Mouse (Mus musculus): ENCODE data around the gene Esrrb. TPM values are rescaled to one million over a fixed set of nuclear protein-coding genes. Genes with fewer than 3 reads are reported as not detected.

The Esrrb gene
- polyA plus RNA-seq, 1 experiment from 2014 or later = 0.13 TPM

- no peak overlapping the region for H3K27ac ChIP-seq (ENCODE audit: low read depth, low read length)
- no peaks in the 10 kb centered on the region for H3K36me3 ChIP-seq (ENCODE audit: control insufficient read depth, insufficient read depth, low read length)
- ATAC-seq (replicated peaks; ENCODE audit: low FRiP score) = no peak
Observed at GRCm38 (mm10) chr12:86349477-86349876, 11.4 kb upstream of the Esrrb start.

GRCm38 (mm10) chr12:86359406-86359805 is 1.5 kb upstream of the Esrrb start:
- Histone ChIP-seq H3K4me3 (ENCODE audit: low read depth, low read length) (no peak overlapping the region), H3K4me2 (ENCODE audit: low read depth, low read length, severe bottlenecking) (no peak overlapping the region), H3K36me3 (ENCODE audit: control insufficient read depth, insufficient read depth, low read length) (no peaks in the 10 kb centered on the region), H3K9me3 (ENCODE audit: control insufficient read depth, low read length) (no peaks in the 10 kb centered on the region), H3K27me3 (ENCODE audit: control insufficient read depth, insufficient read depth, low read length) (no peaks in the 10 kb centered on the region), H3K4me1 (replicated peaks; ENCODE audit: control insufficient read depth, insufficient read depth, low read length) (peaks cover 11% of the 10 kb centered on the region; the same call in 1 of the 2 replicates), H3K9ac (ENCODE audit: low read length) (no peak overlapping the region), H3K27ac (ENCODE audit: low read depth, low read length) (no peak overlapping the region)
- ATAC-seq (replicated peaks; ENCODE audit: low FRiP score) (no peak), DNase-seq (ENCODE audit: low spot score) (no peak)
- WGBS = 75% methylated on average over 6 of the region's 6 CpGs

More at GRCm38 (mm10) chr12:86349477-86349876, 11.4 kb upstream of the Esrrb start:
- Histone ChIP-seq H3K4me1 (replicated peaks; ENCODE audit: control insufficient read depth, insufficient read depth, low read length) (peaks cover 3% of the 10 kb centered on the region; the same call in 1 of the 2 replicates), H3K9ac (ENCODE audit: low read length) (no peak overlapping the region), H3K4me2 (ENCODE audit: low read depth, low read length, severe bottlenecking) (no peak overlapping the region), H3K9me3 (ENCODE audit: control insufficient read depth, low read length) (no peaks in the 10 kb centered on the region), H3K4me3 (ENCODE audit: low read depth, low read length) (no peak overlapping the region), H3K27me3 (ENCODE audit: control insufficient read depth, insufficient read depth, low read length) (no peaks in the 10 kb centered on the region)
- no peak for DNase-seq (ENCODE audit: low spot score)
- 74% methylated on average over 8 of the region's 8 CpGs for WGBS

DNA sequence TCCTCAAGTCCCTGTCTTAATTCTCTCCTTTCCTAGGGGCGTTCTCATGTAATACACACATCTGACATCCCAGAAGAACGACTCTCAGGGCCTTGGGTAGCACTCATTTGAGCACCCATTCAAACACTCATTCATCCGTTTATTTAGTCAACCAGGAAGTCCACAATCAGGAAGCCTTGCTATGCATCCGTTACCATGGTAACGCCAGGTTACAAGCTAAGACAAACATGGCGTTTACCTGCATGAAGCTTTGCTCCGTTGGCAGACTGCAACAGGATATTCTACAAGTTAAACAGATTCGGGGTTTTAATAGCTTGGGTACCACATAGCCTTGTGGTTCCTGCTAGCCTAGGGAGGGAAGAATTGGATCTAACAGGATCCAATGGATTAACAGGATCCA is 1.0 kb upstream of the Esrrb start:
- no peak overlapping the region for H3K27ac ChIP-seq (ENCODE audit: low read depth, low read length)
- DNase-seq (ENCODE audit: low spot score) = no peak
- H3K9me3 ChIP-seq (ENCODE audit: control insufficient read depth, low read length) = no peaks in the 10 kb centered on the region
- H3K4me2 ChIP-seq (ENCODE audit: low read depth, low read length, severe bottlenecking) = no peak overlapping the region
- ATAC-seq (replicated peaks; ENCODE audit: low FRiP score) = no peak
- peaks cover 11% of the 10 kb centered on the region; the same call in 1 of the 2 replicates for H3K4me1 ChIP-seq (replicated peaks; ENCODE audit: control insufficient read depth, insufficient read depth, low read length)
- H3K4me3 ChIP-seq (ENCODE audit: low read depth, low read length) = no peak overlapping the region
- H3K9ac ChIP-seq (ENCODE audit: low read length) = no peak overlapping the region
- no peaks in the 10 kb centered on the region for H3K36me3 ChIP-seq (ENCODE audit: control insufficient read depth, insufficient read depth, low read length)
- 83% methylated on average over 8 of the region's 8 CpGs for WGBS
- no peaks in the 10 kb centered on the region for H3K27me3 ChIP-seq (ENCODE audit: control insufficient read depth, insufficient read depth, low read length)

DNA sequence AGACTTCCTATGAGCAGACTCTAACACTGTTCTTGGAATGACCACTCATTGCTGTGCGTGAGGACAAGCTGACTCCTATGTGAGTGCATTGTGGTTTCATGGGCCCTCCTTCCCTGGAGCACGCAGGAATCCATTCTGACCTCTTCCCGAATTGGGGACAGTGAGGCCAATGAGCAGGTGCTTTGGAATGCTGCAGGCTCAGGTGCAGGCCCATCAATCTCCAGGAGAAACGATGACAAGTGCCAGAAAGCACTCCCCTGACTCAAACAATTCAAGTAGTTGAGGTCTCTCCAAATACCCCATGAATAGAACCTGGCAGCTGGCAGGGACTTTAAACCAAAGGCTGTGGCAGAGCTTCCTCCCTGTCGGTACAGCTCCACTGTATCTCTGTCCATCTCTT is 3.4 kb downstream of the Esrrb start:
- Histone ChIP-seq H3K4me1 (replicated peaks; ENCODE audit: control insufficient read depth, insufficient read depth, low read length) (peaks cover 17% of the 10 kb centered on the region), H3K27ac (ENCODE audit: low read depth, low read length) (no peak overlapping the region), H3K27me3 (ENCODE audit: control insufficient read depth, insufficient read depth, low read length) (peaks cover 2% of the 10 kb centered on the region; the same call in 1 of the 2 replicates), H3K9ac (ENCODE audit: low read length) (no peak overlapping the region), H3K4me2 (ENCODE audit: low read depth, low read length, severe bottlenecking) (no peak overlapping the region), H3K36me3 (ENCODE audit: control insufficient read depth, insufficient read depth, low read length) (no peaks in the 10 kb centered on the region), H3K4me3 (ENCODE audit: low read depth, low read length) (no peak overlapping the region), H3K9me3 (ENCODE audit: control insufficient read depth, low read length) (no peaks in the 10 kb centered on the region)
- 13% methylated on average over 5 of the region's 5 CpGs for WGBS
- ATAC-seq (replicated peaks; ENCODE audit: low FRiP score) = no peak
- DNase-seq (ENCODE audit: low spot score) = no peak

- no peak overlapping the region for H3K27ac ChIP-seq (ENCODE audit: low read depth, low read length)
Observed at GRCm38 (mm10) chr12:86364756-86365155, 3.8 kb downstream of the Esrrb start.

DNA sequence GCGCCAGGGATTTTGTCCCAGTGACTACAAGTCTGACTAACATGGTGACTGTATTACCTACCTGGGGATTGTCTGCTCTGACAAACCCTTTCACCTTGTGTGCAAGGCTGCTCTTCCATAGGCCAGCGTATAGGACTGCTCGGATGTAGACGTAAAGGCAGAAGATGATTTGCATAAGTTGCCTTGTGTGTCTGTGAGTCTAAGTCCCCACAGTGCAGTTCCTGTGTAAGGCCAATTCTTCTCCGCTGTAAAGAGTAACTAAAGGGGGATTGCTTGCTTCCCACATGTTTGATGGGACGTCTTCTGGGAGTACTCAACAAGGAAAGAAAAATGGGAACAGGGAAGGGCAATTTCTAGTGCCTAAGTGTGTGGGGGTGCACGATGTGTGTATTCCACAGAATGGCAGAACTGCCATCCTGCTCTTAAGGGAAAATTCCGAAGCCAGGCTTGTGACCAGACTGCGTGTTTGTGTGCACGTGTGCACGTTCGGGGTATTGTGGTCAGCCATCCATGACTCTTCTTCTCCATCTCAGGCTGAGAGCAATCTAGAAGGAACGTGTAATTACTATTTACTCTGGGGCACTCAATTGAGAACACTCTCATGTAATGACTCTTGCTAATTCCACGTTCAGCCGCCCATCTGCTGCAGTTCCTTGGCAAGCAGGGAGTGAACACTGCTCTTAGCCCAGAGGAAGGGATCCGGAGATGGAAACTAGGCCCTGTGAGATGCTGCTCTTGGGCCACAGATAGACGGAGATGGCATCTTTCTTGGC is 9.9 kb downstream of the Esrrb start:
- no peak overlapping the region for H3K9ac ChIP-seq (ENCODE audit: low read length)
- ATAC-seq (replicated peaks; ENCODE audit: low FRiP score) = no peak
- no peak overlapping the region for H3K27ac ChIP-seq (ENCODE audit: low read depth, low read length)
- H3K27me3 ChIP-seq (ENCODE audit: control insufficient read depth, insufficient read depth, low read length) = peaks cover 2% of the 10 kb centered on the region; the same call in 1 of the 2 replicates
- 88% methylated on average over 17 of the region's 17 CpGs for WGBS
- no peaks in the 10 kb centered on the region for H3K36me3 ChIP-seq (ENCODE audit: control insufficient read depth, insufficient read depth, low read length)
- no peaks in the 10 kb centered on the region for H3K9me3 ChIP-seq (ENCODE audit: control insufficient read depth, low read length)
- H3K4me3 ChIP-seq (ENCODE audit: low read depth, low read length) = no peak overlapping the region
- H3K4me2 ChIP-seq (ENCODE audit: low read depth, low read length, severe bottlenecking) = no peak overlapping the region
- no peaks in the 10 kb centered on the region for H3K4me1 ChIP-seq (replicated peaks; ENCODE audit: control insufficient read depth, insufficient read depth, low read length)
- no peak for DNase-seq (ENCODE audit: low spot score)

More at GRCm38 (mm10) chr12:86364756-86365155, 3.8 kb downstream of the Esrrb start:
- Histone ChIP-seq H3K4me1 (replicated peaks; ENCODE audit: control insufficient read depth, insufficient read depth, low read length) (peaks cover 17% of the 10 kb centered on the region), H3K4me2 (ENCODE audit: low read depth, low read length, severe bottlenecking) (no peak overlapping the region), H3K9ac (ENCODE audit: low read length) (no peak overlapping the region), H3K9me3 (ENCODE audit: control insufficient read depth, low read length) (no peaks in the 10 kb centered on the region), H3K27me3 (ENCODE audit: control insufficient read depth, insufficient read depth, low read length) (peaks cover 2% of the 10 kb centered on the region; the same call in 1 of the 2 replicates), H3K36me3 (ENCODE audit: control insufficient read depth, insufficient read depth, low read length) (no peaks in the 10 kb centered on the region), H3K4me3 (ENCODE audit: low read depth, low read length) (no peak overlapping the region)
- ATAC-seq (replicated peaks; ENCODE audit: low FRiP score) = no peak
- DNase-seq (ENCODE audit: low spot score) = no peak
- WGBS = 5% methylated on average over 5 of the region's 5 CpGs

DNA sequence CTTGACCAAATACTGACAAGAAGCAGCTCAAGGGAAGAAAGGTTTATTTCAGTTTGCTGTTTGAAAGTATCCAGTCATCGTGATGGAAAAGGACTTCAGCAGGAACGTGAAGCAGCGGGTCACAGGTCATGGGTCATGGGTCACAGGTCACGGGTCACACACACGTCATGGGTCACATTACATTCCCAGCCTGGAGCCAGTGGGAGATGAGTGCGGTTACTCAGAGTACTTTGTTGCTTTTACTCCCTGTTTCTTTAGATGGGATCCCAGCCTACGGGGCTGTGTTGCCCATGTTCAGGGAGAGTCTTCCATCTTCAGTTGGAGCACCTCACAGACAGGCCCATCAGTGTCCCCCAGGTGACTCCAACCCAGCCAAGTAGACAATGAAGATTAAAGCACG is 13.4 kb downstream of the Esrrb start:
- H3K4me2 ChIP-seq (ENCODE audit: low read depth, low read length, severe bottlenecking) = no peak overlapping the region
- H3K27ac ChIP-seq (ENCODE audit: low read depth, low read length) = no peak overlapping the region
- no peak overlapping the region for H3K9ac ChIP-seq (ENCODE audit: low read length)
- no peak overlapping the region for H3K4me3 ChIP-seq (ENCODE audit: low read depth, low read length)
- H3K36me3 ChIP-seq (ENCODE audit: control insufficient read depth, insufficient read depth, low read length) = no peaks in the 10 kb centered on the region
- H3K4me1 ChIP-seq (replicated peaks; ENCODE audit: control insufficient read depth, insufficient read depth, low read length) = peaks cover 2% of the 10 kb centered on the region; the same call in 1 of the 2 replicates
- WGBS = 71% methylated on average over 8 of the region's 8 CpGs
- H3K27me3 ChIP-seq (ENCODE audit: control insufficient read depth, insufficient read depth, low read length) = no peaks in the 10 kb centered on the region; the same call in 1 of the 2 replicates
- DNase-seq (ENCODE audit: low spot score) = no peak
- ATAC-seq (replicated peaks; ENCODE audit: low FRiP score) = no peak
- no peaks in the 10 kb centered on the region for H3K9me3 ChIP-seq (ENCODE audit: control insufficient read depth, low read length)

GRCm38 (mm10) chr12:86379672-86380213 is 18.8 kb downstream of the Esrrb start:
- peaks cover 16% of the 10 kb centered on the region for H3K4me1 ChIP-seq (replicated peaks; ENCODE audit: control insufficient read depth, insufficient read depth, low read length)
- peak overlapping the region; percentile 24; the same call in 1 of the 2 replicates for H3K9ac ChIP-seq (ENCODE audit: low read length)
- H3K4me3 ChIP-seq (ENCODE audit: low read depth, low read length) = no peak overlapping the region
- H3K27ac ChIP-seq (ENCODE audit: low read depth, low read length) = no peak overlapping the region
- H3K9me3 ChIP-seq (ENCODE audit: control insufficient read depth, low read length) = no peaks in the 10 kb centered on the region
- H3K36me3 ChIP-seq (ENCODE audit: control insufficient read depth, insufficient read depth, low read length) = no peaks in the 10 kb centered on the region
- ATAC-seq (replicated peaks; ENCODE audit: low FRiP score) (peak; percentile 80), DNase-seq (ENCODE audit: low spot score) (peak; percentile 80)
- H3K27me3 ChIP-seq (ENCODE audit: control insufficient read depth, insufficient read depth, low read length) = no peaks in the 10 kb centered on the region; the same call in 1 of the 2 replicates
- peak overlapping the region; percentile 40 for H3K4me2 ChIP-seq (ENCODE audit: low read depth, low read length, severe bottlenecking)
- 5% methylated on average over 15 of the region's 15 CpGs for WGBS
